Mouse (Mus musculus) liver, embryonic 16.5 days (tissue): Measurements from ENCODE around the gene Myof. TPM values are rescaled to one million over a fixed set of nuclear protein-coding genes. Genes with fewer than 3 reads are reported as not detected.

Experiments used
- ATAC-seq: fragments of 200-750 bp; cut with Nextera tagmentation; 2 replicates; pipeline ENCODE4 v1.8.0; 2017; ENCODE audit warnings: low read depth, mild to moderate bottlenecking, moderate number of reproducible peaks, moderate library complexity
- H3K27ac ChIP-seq: fragments of 300-500 bp; sonication (generic); 2 replicates; pipeline ENCODE4 v1.5.1; 2014; ENCODE audit warnings: mild to moderate bottlenecking, low read length
- H3K27me3 ChIP-seq: fragments of 300-500 bp; sonication (generic); 2 replicates; pipeline ENCODE4 v1.6.1; 2014; ENCODE audit warnings: low read depth, low read length, mixed read lengths; ENCODE audit not compliant: control insufficient read depth, insufficient read depth
- H3K36me3 ChIP-seq: fragments of 300-500 bp; sonication (generic); 2 replicates; pipeline ENCODE4 v1.6.1; 2014; ENCODE audit warnings: mild to moderate bottlenecking; ENCODE audit not compliant: control insufficient read depth, insufficient read depth
- H3K4me1 ChIP-seq: fragments of 300-500 bp; sonication (generic); 2 replicates; pipeline ENCODE4 v1.6.1; 2014; ENCODE audit warnings: low read depth, low read length, mixed read lengths; ENCODE audit not compliant: control insufficient read depth
- H3K4me2 ChIP-seq: fragments of 300-500 bp; sonication (generic); 2 replicates; pipeline ENCODE4 v1.6.1; 2014; ENCODE audit warnings: low read depth, low read length, mixed read lengths
- H3K4me3 ChIP-seq: fragments of 300-500 bp; sonication (generic); 2 replicates; pipeline ENCODE4 v1.5.1; 2014; ENCODE audit warnings: low read depth, mild to moderate bottlenecking, low read length
- H3K9ac ChIP-seq: fragments of 300-500 bp; sonication (generic); 2 replicates; pipeline ENCODE4 v1.6.1; 2014; ENCODE audit warnings: low read depth, low read length
- H3K9me3 ChIP-seq: fragments of 300-500 bp; sonication (generic); replicated peaks from 2 replicates; pipeline ENCODE4 v1.6.1; 2016; ENCODE audit warnings: low read length; ENCODE audit not compliant: control insufficient read depth
- WGBS: fragments of 180-500 bp; shearing (Covaris S2); extraction: QIAGEN DNeasy Blood & Tissue Kit; methylation state at CpG from one replicate; pipeline ENCODE4 v1.1.7; 2014; ENCODE audit not compliant: insufficient replicate concordance; 5-methylcytosine and 5-hydroxymethylcytosine counted together
- polyA plus RNA-seq: library from polyadenylated mRNA; unstranded; fragments of >200 nt; fragmentation: Nextera tagmentation; extraction: Ambion mirVana; gene quantifications from 2 replicates; pipeline ENCODE4 v1.2.1, GENCODE M21; 2015

Gene Myof
- polyA plus RNA-seq, 1 experiment from 2014 or later: 1.9 TPM

DNA sequence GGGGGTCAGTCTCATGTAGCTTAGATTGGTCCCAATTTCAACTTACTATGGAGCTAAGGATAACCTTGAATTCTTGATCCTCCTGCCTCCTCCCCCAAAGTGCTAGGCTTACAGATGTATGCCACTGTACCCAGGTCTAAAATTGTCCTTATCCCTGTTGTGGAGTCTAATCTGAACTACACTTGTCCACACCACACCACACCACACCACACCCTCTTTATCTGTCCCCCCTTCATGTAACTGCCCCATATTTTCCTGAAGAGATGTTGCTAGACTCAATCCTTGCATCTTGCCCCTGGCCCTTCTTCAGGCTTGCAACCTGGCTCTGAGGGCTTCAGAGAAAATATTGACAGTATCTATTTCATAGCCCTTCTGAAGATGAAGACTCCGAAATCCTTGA is 169.9 kb downstream of the Myof start:
- WGBS: 66% methylated on average over 1 of the region's 1 CpGs
- Histone ChIP-seq H3K9me3 (no peaks in the 10 kb centered on the region), H3K27ac (no peak overlapping the region), H3K36me3 (no peaks in the 10 kb centered on the region), H3K4me2 (no peak overlapping the region), H3K4me1 (no peaks in the 10 kb centered on the region), H3K27me3 (peaks cover 12% of the 10 kb centered on the region), H3K9ac (no peak overlapping the region), H3K4me3 (no peak overlapping the region)
- peak; percentile 54; the same call in 1 of the 2 replicates for ATAC-seq

DNA sequence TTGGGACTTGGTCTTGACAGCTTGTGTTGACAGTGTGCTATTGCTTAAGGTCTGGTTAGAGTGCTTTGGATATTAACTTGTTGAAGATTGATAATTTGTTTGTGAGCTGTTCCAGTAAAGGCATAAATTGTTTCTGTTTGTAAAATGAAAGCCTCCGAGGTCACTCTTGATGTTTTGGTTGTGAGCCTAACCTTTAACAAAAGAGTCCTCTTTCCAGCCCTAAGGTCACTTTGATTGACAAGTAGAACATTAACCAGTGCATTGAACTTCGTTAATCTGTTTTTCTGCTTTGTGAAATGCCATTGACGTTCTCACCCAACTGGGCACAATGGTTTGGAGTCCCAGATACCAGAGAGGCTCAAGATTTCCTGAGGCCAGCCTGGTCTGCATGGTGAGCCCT is 175.8 kb downstream of the Myof start:
- Histone ChIP-seq H3K27ac (peak overlapping the region; percentile 45), H3K36me3 (no peaks in the 10 kb centered on the region), H3K9ac (no peak overlapping the region), H3K4me1 (no peaks in the 10 kb centered on the region), H3K4me3 (no peak overlapping the region), H3K27me3 (no peaks in the 10 kb centered on the region), H3K9me3 (no peaks in the 10 kb centered on the region), H3K4me2 (0 out of 2 replicates have a peak overlapping the region, but pooled peaks have one; percentile 18)
- 45% methylated on average over 3 of the region's 3 CpGs for WGBS
- ATAC-seq: peak; percentile 41

DNA sequence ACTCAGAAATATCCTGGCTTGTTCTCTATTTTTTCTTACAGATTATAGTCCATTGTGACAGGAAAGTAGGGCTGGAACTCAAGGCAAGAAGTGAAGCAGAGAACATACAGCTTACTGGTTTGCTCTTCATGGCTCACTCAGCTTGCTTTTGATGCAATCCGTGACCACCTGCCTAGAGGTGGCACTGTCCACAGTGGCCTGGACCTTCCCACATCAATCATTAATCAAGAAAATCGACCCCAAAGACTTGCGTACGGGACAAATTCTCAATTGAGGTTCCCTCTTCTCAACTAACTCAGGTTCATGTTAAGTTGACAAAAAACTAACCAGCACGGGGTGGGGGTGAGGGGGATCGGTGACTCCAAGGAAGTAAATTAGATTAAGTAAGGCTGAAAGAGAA is 176.4 kb downstream of the Myof start:
- Histone ChIP-seq H3K27me3 (no peaks in the 10 kb centered on the region), H3K4me1 (no peaks in the 10 kb centered on the region), H3K4me3 (no peak overlapping the region), H3K4me2 (0 out of 2 replicates have a peak overlapping the region, but pooled peaks have one; percentile 18), H3K9me3 (no peaks in the 10 kb centered on the region), H3K36me3 (no peaks in the 10 kb centered on the region), H3K27ac (peak overlapping the region; percentile 45), H3K9ac (no peak overlapping the region)
- ATAC-seq: peak; percentile 83
- WGBS: 60% methylated on average over 6 of the region's 6 CpGs

DNA sequence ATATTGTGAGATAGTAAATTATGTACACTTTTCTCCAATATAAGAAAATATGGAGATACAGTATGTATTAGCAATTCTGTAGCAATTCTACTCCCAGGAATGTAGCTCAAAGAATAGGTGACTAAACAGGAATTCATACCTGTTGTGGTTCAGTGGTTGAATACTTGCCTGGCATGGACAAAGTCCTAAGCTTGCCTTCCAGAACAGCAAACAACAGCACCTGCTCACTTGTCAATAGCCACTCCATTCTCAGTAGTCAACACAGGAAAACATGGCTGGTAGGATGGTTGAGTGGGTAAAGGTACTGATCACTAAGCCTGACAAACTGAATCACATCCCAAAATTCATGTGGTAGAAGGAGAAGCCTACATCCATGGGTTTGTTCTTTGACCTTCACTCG is 182.2 kb downstream of the Myof start:
- Histone ChIP-seq H3K27me3 (no peaks in the 10 kb centered on the region), H3K4me3 (no peak overlapping the region), H3K27ac (no peak overlapping the region), H3K9me3 (no peaks in the 10 kb centered on the region), H3K4me2 (no peak overlapping the region), H3K4me1 (no peaks in the 10 kb centered on the region), H3K36me3 (no peaks in the 10 kb centered on the region), H3K9ac (no peak overlapping the region)
- ATAC-seq: no peak
- WGBS: 65% methylated on average over 1 of the region's 1 CpGs

DNA sequence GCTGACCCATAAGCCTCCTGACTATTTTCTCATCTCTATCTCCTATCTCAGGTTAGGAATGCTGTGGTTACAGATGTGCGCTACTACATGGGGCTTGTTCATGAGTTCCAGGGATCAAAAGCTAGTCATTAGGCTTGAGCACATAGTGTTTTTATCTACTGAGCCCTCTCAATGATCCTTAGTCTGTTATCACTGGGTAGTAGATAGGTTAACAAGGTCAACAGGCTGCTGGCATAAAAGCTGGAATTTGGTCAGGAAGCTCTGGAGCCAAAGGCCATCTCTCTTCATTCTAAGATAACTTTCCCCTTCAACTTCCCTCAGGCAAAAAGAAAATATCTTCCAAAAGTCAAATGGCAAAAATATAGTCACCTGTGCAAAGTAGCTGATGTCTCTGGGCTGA is 183.1 kb downstream of the Myof start:
- H3K27me3 ChIP-seq: no peaks in the 10 kb centered on the region
- H3K27ac ChIP-seq: no peak overlapping the region
- no peaks in the 10 kb centered on the region for H3K9me3 ChIP-seq
- no peak overlapping the region for H3K4me2 ChIP-seq
- H3K36me3 ChIP-seq: no peaks in the 10 kb centered on the region
- no peak for ATAC-seq
- no peaks in the 10 kb centered on the region for H3K4me1 ChIP-seq
- WGBS: 57% methylated on average over 1 of the region's 1 CpGs
- H3K4me3 ChIP-seq: no peak overlapping the region
- no peak overlapping the region for H3K9ac ChIP-seq

DNA sequence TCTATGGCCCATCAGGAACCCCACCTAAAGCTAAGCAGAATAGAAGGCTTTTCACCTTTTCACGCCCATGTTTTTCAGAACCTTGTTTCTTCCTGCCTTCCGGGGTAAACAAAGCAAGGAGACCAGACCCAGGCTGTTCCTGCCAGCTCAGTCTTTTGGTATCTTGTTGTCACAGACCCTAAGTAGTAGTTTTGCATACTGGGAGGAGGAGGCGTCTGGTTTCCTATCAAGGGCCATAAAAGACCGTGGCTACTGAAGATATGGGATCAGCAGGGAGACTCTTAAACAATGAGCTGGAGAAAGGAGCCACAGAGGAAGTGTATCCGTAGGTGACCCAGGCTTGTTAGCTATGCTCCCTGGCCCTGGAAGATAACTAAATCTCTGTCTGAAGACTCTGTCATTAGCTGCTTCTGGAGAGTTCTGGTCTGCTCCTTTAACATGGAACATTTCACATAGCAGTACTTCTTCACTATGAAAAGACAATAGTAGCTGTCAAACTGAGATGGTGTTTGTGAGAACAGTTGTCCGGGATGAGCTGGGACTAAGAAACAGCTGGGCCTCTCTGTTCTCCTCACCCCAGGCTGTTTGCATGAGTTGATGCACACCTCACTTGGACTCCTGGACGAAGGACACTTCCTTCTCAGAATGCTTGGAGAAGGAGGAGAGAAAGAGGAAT is 184.8 kb downstream of the Myof start:
- Histone ChIP-seq H3K27me3 (no peaks in the 10 kb centered on the region), H3K4me3 (no peak overlapping the region), H3K27ac (no peak overlapping the region), H3K9me3 (no peaks in the 10 kb centered on the region), H3K4me1 (no peaks in the 10 kb centered on the region), H3K36me3 (no peaks in the 10 kb centered on the region), H3K9ac (no peak overlapping the region), H3K4me2 (no peak overlapping the region)
- ATAC-seq: no peak
- 39% methylated on average over 7 of the region's 7 CpGs for WGBS

DNA sequence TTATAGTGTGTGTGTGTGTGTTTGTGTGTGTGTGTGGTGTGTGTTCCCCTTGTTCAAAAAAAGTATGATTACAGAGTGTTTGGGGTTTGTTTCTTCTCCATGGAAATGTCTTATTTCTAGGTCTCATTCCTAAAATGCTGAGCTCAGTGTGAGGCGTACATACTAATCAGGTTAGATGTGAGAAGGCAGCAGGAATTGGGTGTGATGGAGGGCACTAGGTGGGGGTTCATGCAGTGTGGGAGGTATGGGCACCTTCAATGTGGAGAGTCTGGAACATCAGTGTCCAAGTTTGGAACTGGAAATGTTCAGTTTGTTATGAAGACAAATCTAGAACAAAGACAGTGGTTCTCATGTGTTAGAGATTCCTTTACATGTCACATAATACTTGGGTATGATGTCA is 191.3 kb downstream of the Myof start:
- H3K36me3 ChIP-seq: no peaks in the 10 kb centered on the region
- WGBS: 56% methylated on average over 1 of the region's 1 CpGs
- no peaks in the 10 kb centered on the region for H3K9me3 ChIP-seq
- no peaks in the 10 kb centered on the region for H3K27me3 ChIP-seq
- no peak overlapping the region for H3K9ac ChIP-seq
- H3K4me1 ChIP-seq: no peaks in the 10 kb centered on the region
- no peak for ATAC-seq
- no peak overlapping the region for H3K4me3 ChIP-seq
- no peak overlapping the region for H3K27ac ChIP-seq
- no peak overlapping the region for H3K4me2 ChIP-seq

DNA sequence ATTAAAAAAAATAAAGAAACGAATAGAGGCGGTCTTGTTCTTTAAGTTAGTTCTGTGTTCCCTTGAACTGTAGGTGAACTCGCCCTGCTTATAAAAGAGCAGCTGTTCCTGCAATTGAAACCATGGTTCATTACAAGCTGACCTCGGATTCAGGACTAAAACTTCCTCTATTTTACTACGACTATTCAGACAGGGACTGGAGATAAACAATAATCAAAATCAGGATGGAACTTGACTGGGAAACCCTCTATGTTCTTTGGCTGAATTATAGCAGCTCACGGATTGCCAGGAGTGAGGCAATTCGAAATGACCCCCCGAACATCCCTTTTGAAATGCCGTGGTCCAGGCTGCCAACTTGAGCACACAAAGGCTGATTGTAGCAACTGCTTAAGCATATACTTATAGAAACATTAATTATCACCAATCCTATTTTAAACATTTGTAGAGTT is 191.8 kb downstream of the Myof start:
- Histone ChIP-seq H3K27me3 (no peaks in the 10 kb centered on the region), H3K4me2 (no peak overlapping the region), H3K9me3 (no peaks in the 10 kb centered on the region), H3K27ac (no peak overlapping the region), H3K4me3 (no peak overlapping the region), H3K4me1 (no peaks in the 10 kb centered on the region), H3K9ac (no peak overlapping the region), H3K36me3 (no peaks in the 10 kb centered on the region)
- WGBS: 45% methylated on average over 9 of the region's 9 CpGs
- no peak for ATAC-seq
